Mouse (Mus musculus) neural tube, embryonic 13.5 days (tissue): ENCODE measurements around the gene Bach2. TPM values are rescaled to one million over a fixed set of nuclear protein-coding genes. Genes with fewer than 3 reads are reported as not detected.
A peak's percentile ranks its signal among the peaks of the same experiment; 100 is the strongest.

Experiments
- ATAC-seq: fragments of 200-750 bp; cut with Nextera tagmentation; 2 replicates; pipeline ENCODE4 v1.8.0; 2017; ENCODE audit warnings: low read depth, mild to moderate bottlenecking, moderate TSS enrichment, moderate library complexity
- H3K27ac ChIP-seq: fragments of 300-500 bp; sonication (generic); replicated peaks from 2 replicates; pipeline ENCODE4 v1.5.1; 2015; ENCODE audit warnings: moderate library complexity, mild to moderate bottlenecking, inconsistent platforms
- H3K27me3 ChIP-seq: fragments of 300-500 bp; sonication (generic); 2 replicates; pipeline ENCODE4 v1.6.1; 2015; ENCODE audit warnings: mild to moderate bottlenecking, inconsistent platforms
- H3K36me3 ChIP-seq: fragments of 300-500 bp; sonication (generic); 2 replicates; pipeline ENCODE4 v1.6.1; 2015; ENCODE audit warnings: mild to moderate bottlenecking, inconsistent platforms
- H3K4me1 ChIP-seq: fragments of 300-500 bp; sonication (generic); replicated peaks from 2 replicates; pipeline ENCODE4 v1.6.1; 2015; ENCODE audit warnings: inconsistent platforms
- H3K4me2 ChIP-seq: fragments of 300-500 bp; sonication (generic); 2 replicates; pipeline ENCODE4 v1.6.1; 2015; ENCODE audit warnings: inconsistent platforms, mild to moderate bottlenecking, moderate library complexity
- H3K4me3 ChIP-seq: fragments of 300-500 bp; sonication (generic); 2 replicates; pipeline ENCODE4 v1.5.1; 2015; ENCODE audit warnings: mild to moderate bottlenecking, inconsistent platforms
- H3K9ac ChIP-seq: fragments of 300-500 bp; sonication (generic); 2 replicates; pipeline ENCODE4 v1.6.1; 2015; ENCODE audit warnings: moderate library complexity, mild to moderate bottlenecking, inconsistent platforms
- H3K9me3 ChIP-seq: fragments of 300-500 bp; sonication (generic); 2 replicates; pipeline ENCODE4 v1.6.1; 2016; ENCODE audit warnings: inconsistent platforms
- WGBS: fragments of 180-500 bp; shearing (Covaris S2); methylation state at CpG from one replicate; pipeline ENCODE4 v1.1.7; 2015; 5-methylcytosine and 5-hydroxymethylcytosine counted together
- polyA plus RNA-seq: library from polyadenylated mRNA; unstranded; fragments of >200 nt; fragmentation: Nextera tagmentation; extraction: Ambion mirVana; gene quantifications from 2 replicates; pipeline ENCODE4 v1.2.1, GENCODE M21; 2015

Bach2 gene
- polyA plus RNA-seq, 1 experiment from 2014 or later: 37.7 TPM

DNA sequence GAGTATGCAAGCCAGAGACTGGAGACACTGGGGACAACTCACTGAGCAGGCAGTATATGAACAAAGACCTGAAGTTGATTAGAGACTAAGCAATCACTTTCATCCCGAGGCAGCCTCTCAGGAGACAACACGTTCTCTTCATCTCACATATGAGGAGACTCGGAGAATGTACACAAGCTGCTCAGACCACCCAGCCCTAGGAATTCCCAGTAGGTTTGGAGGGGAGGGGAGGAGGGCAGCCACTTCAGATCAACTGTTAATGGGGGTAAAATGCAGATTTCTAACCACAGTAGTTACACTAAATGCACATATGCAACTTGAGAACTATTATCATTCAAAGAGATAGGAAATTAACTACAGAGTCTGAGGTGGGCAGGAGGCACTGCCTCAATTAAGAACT is 240.6 kb downstream of the Bach2 start:
- Histone ChIP-seq H3K9me3 (no peaks in the 10 kb centered on the region), H3K27me3 (no peaks in the 10 kb centered on the region), H3K9ac (no peak overlapping the region), H3K4me1 (peaks cover 70% of the 10 kb centered on the region), H3K36me3 (no peaks in the 10 kb centered on the region), H3K27ac (peak overlapping the region; percentile 88), H3K4me2 (no peak overlapping the region), H3K4me3 (no peak overlapping the region)
- ATAC-seq: no peak
- WGBS: 23% methylated on average over 3 of the region's 3 CpGs

- Histone ChIP-seq H3K4me3 (no peak overlapping the region), H3K9ac (no peak overlapping the region), H3K27me3 (no peaks in the 10 kb centered on the region), H3K4me1 (peaks cover 70% of the 10 kb centered on the region), H3K9me3 (no peaks in the 10 kb centered on the region), H3K27ac (peak overlapping the region; percentile 88), H3K4me2 (no peak overlapping the region), H3K36me3 (no peaks in the 10 kb centered on the region)
- 47% methylated on average over 16 of the region's 16 CpGs for WGBS
- ATAC-seq: 0 out of 2 replicates have a peak, but pooled peaks have one; percentile 26
Measured at GRCm38 (mm10) chr4:32479801-32480700, 241.4 kb downstream of the Bach2 start.

DNA sequence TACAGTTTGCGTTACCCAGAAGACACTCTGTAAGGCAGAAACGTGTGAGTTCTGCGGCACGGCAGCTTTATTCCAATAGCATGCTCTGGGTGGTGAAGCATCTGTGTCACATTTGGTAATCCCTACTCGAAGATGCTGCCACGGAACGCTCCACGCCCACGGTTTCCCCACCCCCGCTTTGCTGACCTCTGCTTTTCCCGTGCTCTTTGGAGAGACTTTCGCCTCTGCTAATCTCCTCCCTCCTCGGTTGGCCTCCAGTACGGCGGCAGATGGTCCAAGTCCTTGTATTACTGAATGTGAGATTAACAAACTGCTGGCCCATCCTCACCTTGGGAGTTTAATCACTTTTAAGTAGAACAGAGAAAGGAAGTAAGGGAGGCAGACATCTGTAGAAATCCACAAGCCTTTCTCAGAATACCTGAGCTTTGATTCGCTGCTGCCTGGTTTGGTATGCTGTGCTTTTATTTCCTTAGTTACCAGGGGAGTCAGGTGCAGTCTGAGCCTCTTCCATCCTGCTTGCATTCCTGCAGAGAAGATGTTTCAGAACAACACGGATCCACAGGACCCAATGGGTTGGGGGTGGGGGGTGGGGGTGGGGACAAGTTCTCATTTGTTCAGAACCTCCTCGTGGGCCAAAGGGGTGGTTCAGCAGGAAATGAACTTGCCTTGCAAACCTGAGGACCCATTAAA is 242.9 kb downstream of the Bach2 start:
- WGBS: 20% methylated on average over 18 of the region's 18 CpGs
- Histone ChIP-seq H3K9ac (peak overlapping the region; percentile 54), H3K4me1 (peaks cover 80% of the 10 kb centered on the region), H3K27me3 (no peaks in the 10 kb centered on the region), H3K4me2 (peak overlapping the region; percentile 13), H3K36me3 (no peaks in the 10 kb centered on the region), H3K4me3 (no peak overlapping the region), H3K9me3 (no peaks in the 10 kb centered on the region), H3K27ac (peak overlapping the region; percentile 88)
- ATAC-seq: no peak; the same call in 1 of the 2 replicates

DNA sequence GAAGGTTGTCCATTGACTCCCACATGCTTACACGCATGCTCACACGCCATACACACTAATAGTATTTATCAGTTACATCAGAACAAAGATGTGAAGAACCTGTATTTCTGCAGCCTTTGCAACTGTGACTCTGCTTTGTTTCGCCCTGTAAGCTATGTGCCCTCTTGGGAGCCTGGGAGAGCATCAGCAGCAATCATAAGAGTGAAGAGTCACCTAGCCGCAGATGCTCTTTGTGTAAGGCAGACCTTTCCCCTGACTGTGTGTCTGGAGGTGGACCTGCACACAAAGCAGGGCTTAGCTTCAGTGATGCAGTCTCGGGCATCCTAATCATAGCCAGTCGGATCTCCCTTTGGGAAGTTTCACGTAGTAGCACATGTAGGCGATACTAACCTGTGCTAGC is 243.5 kb downstream of the Bach2 start:
- no peaks in the 10 kb centered on the region for H3K9me3 ChIP-seq
- H3K4me3 ChIP-seq: no peak overlapping the region
- WGBS: 67% methylated on average over 8 of the region's 8 CpGs
- no peak overlapping the region for H3K4me2 ChIP-seq
- ATAC-seq: no peak
- no peaks in the 10 kb centered on the region for H3K27me3 ChIP-seq
- H3K9ac ChIP-seq: peak overlapping the region; percentile 54; the same call in 1 of the 2 replicates
- H3K36me3 ChIP-seq: no peaks in the 10 kb centered on the region
- H3K4me1 ChIP-seq: peaks cover 80% of the 10 kb centered on the region
- H3K27ac ChIP-seq: peak overlapping the region; percentile 88

- Histone ChIP-seq H3K36me3 (no peaks in the 10 kb centered on the region), H3K9ac (peak overlapping the region; percentile 54; the same call in 1 of the 2 replicates), H3K27ac (peak overlapping the region; percentile 88), H3K4me2 (no peak overlapping the region), H3K4me3 (no peak overlapping the region), H3K27me3 (no peaks in the 10 kb centered on the region), H3K9me3 (no peaks in the 10 kb centered on the region), H3K4me1 (peaks cover 83% of the 10 kb centered on the region)
- ATAC-seq: 0 out of 2 replicates have a peak, but pooled peaks have one; percentile 33
- 7% methylated on average over 8 of the region's 8 CpGs for WGBS
Measured at GRCm38 (mm10) chr4:32482936-32483335, 244.3 kb downstream of the Bach2 start.

DNA sequence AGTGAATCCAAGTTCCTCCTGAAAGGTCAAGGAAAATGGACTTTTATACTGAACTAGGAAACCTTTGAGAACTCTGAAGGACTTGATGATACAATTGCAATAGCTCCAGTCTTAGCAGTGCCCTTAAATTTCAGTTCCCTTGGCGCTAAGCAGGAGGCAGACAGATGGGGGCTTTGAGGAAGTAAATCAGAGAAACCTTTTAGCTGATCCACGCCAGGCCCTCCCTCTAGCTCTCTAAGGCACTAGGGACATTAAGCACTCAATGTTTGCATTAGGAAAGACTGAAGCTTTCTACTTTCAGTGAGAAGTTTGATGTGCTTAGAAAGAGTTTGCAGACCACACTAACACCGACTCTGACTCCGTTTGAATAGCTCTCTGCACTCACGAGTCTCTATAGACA is 247.2 kb downstream of the Bach2 start:
- H3K27me3 ChIP-seq: no peaks in the 10 kb centered on the region
- ATAC-seq: no peak
- H3K4me1 ChIP-seq: peaks cover 58% of the 10 kb centered on the region
- WGBS: 38% methylated on average over 5 of the region's 5 CpGs
- no peaks in the 10 kb centered on the region for H3K9me3 ChIP-seq
- no peak overlapping the region for H3K4me2 ChIP-seq
- no peak overlapping the region for H3K9ac ChIP-seq
- H3K4me3 ChIP-seq: no peak overlapping the region
- peak overlapping the region; percentile 88 for H3K27ac ChIP-seq
- H3K36me3 ChIP-seq: no peaks in the 10 kb centered on the region

DNA sequence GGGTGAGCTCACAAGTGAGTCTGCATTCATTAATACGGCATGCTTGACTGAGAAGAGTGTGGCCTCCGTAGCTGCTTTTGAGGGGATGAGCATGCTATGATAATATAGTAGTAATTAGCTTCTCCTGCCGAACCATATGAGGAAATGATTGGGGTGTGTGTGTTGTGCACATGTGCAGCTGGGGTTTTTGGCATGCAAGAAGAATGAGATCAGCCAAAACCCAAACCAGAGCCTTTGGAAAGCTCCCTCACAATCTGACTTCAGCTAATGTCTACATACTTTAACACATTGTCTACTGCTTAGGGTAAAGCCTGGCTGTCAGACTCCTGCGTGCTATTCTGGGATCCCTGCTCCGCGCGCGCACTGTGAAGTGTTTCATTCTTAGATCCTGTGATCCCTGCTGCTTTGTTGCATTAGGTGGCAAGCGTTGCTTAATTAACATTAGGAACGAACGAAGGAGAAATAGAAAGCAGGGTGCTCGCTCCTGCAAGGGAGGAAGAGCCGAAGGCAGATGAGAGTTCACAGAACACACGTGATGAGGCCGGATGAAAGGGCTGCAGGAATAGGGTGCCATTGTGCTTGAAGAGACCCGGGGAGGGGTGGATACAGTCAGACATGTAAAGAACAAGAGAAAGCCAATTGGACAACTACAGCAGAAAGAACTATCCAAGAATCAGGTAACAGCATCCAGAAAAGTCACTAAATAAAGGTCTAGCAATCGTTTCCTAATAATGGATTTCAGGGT is 248.2 kb downstream of the Bach2 start:
- Histone ChIP-seq H3K4me2 (peak overlapping the region; percentile 38), H3K27ac (peak overlapping the region; percentile 88), H3K4me3 (no peak overlapping the region), H3K27me3 (no peaks in the 10 kb centered on the region), H3K9me3 (no peaks in the 10 kb centered on the region), H3K4me1 (peaks cover 48% of the 10 kb centered on the region), H3K36me3 (no peaks in the 10 kb centered on the region), H3K9ac (peak overlapping the region; percentile 22; the same call in 1 of the 2 replicates)
- 43% methylated on average over 17 of the region's 17 CpGs for WGBS
- peak; percentile 51; the same call in 1 of the 2 replicates for ATAC-seq

- no peaks in the 10 kb centered on the region for H3K9me3 ChIP-seq
- WGBS: 79% methylated on average over 1 of the region's 1 CpGs
- H3K36me3 ChIP-seq: no peaks in the 10 kb centered on the region
- no peak overlapping the region for H3K4me3 ChIP-seq
- H3K27ac ChIP-seq: no peak overlapping the region
- H3K27me3 ChIP-seq: no peaks in the 10 kb centered on the region
- H3K4me1 ChIP-seq: peaks cover 35% of the 10 kb centered on the region
- H3K9ac ChIP-seq: no peak overlapping the region
- H3K4me2 ChIP-seq: no peak overlapping the region
- no peak for ATAC-seq
Measured at GRCm38 (mm10) chr4:32489186-32489585, 250.6 kb downstream of the Bach2 start.

GRCm38 (mm10) chr4:32491176-32491575 is 252.6 kb downstream of the Bach2 start:
- no peaks in the 10 kb centered on the region for H3K36me3 ChIP-seq
- no peaks in the 10 kb centered on the region for H3K27me3 ChIP-seq
- no peaks in the 10 kb centered on the region; the same call in 1 of the 2 replicates for H3K9me3 ChIP-seq
- no peak overlapping the region for H3K4me3 ChIP-seq
- WGBS: 83% methylated on average over 8 of the region's 8 CpGs
- H3K9ac ChIP-seq: no peak overlapping the region
- no peak overlapping the region; the same call in 1 of the 2 replicates for H3K27ac ChIP-seq
- no peak for ATAC-seq
- H3K4me2 ChIP-seq: no peak overlapping the region
- peaks cover 28% of the 10 kb centered on the region for H3K4me1 ChIP-seq

DNA sequence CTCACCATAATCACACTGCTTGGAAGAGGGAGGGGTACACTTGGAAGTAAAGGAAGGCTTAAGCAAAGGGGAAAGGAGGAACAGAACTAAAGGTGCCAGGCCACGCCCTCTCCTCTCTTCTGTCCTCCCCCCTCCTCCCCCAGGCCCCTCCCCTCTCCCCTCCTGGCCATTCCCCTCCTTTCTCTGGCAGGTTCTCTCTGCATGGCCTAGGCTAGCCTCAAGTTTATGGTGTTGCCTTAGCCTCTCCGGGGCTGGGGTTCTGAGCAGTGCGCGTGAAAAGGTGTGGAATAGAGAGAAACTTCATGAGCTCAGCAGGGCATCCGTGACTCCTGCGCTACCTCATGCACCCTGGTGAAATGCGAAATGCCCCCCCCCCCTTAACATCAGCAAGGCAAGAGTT is 254.2 kb downstream of the Bach2 start:
- Histone ChIP-seq H3K27me3 (no peaks in the 10 kb centered on the region), H3K4me3 (no peak overlapping the region), H3K9ac (no peak overlapping the region), H3K9me3 (no peaks in the 10 kb centered on the region; the same call in 1 of the 2 replicates), H3K27ac (no peak overlapping the region), H3K4me1 (peaks cover 12% of the 10 kb centered on the region), H3K4me2 (no peak overlapping the region), H3K36me3 (no peaks in the 10 kb centered on the region)
- 87% methylated on average over 7 of the region's 7 CpGs for WGBS
- ATAC-seq: peak; percentile 55; the same call in 1 of the 2 replicates

DNA sequence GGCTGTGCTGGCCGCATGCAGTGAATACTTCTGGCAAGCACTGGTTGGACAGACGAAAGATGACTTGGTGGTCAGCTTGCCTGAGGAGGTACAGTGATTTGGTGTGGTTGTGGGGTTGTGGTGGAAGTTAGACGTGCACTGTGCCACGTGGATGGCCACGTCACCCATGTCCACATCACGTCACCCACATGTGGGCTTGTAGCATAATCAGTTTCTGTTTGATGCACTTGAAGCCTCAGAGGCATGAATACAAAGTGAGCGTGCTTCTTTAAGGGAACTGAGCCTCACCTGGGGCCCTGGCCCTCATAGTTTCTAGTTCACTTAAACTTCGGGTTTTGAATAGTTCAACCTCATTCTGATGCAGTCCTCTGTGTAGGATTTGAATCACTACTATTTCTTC is 263.2 kb downstream of the Bach2 start:
- H3K9ac ChIP-seq: no peak overlapping the region
- no peaks in the 10 kb centered on the region for H3K9me3 ChIP-seq
- H3K4me1 ChIP-seq: no peaks in the 10 kb centered on the region
- H3K4me2 ChIP-seq: no peak overlapping the region
- no peak overlapping the region for H3K4me3 ChIP-seq
- WGBS: 90% methylated on average over 8 of the region's 8 CpGs
- peaks cover 25% of the 10 kb centered on the region for H3K36me3 ChIP-seq
- no peak for ATAC-seq
- H3K27me3 ChIP-seq: no peaks in the 10 kb centered on the region
- no peak overlapping the region for H3K27ac ChIP-seq
